Mouse (Mus musculus): Measurements from ENCODE around the gene Cnst. TPM values are rescaled to one million over a fixed set of nuclear protein-coding genes. Genes with fewer than 3 reads are reported as not detected.

Cnst gene
- polyA plus RNA-seq, 1 experiment from 2014 or later: 9.7 TPM

DNA sequence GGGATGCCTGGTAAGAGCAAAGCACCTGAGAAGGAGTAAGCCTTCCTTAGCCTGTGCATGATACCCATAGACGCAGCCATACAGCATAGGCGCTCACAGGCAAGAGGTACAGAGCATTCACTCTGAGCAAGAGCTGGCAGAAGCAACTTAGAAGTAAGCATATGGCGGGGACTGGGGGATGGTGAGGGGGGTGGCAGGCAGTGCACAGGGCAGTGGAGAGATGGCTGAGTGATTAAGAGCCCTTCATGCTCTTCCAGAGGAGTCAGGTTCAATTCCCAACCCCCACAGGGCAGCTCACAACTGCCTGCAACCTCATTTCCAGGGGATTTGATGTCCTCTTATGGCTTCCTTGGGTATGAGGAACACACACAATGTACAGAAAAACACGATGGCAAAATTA, 17.0 kb downstream of the Cnst start:
- no peaks in the 10 kb centered on the region for H3K36me3 ChIP-seq (ENCODE audit: insufficient read depth, low read length)
- no peak for TF ChIP-seq CTCF (IDR thresholded peaks at IDR 0.05; ENCODE audit: low read depth)
- H3K27me3 ChIP-seq (ENCODE audit: insufficient read depth, low read length): no peaks in the 10 kb centered on the region
- H3K27ac ChIP-seq: no peak overlapping the region
- no peak overlapping the region for H3K4me2 ChIP-seq (ENCODE audit: low read length)
- WGBS: 69% methylated on average over 4 of the region's 4 CpGs
- no peak overlapping the region for H3K4me3 ChIP-seq (replicated peaks; ENCODE audit: low read depth, low read length)
- DNase-seq (ENCODE audit: low spot score): no peak
- no peak for ATAC-seq (replicated peaks; ENCODE audit: low FRiP score, low read depth)
- no peaks in the 10 kb centered on the region for H3K9me3 ChIP-seq (replicated peaks; ENCODE audit: low read length)
- H3K9ac ChIP-seq (ENCODE audit: low read depth, low read length): no peak overlapping the region
- 0 out of 2 replicates have a peak, but pooled peaks cover 6% of the 10 kb centered on the region for H3K4me1 ChIP-seq (replicated peaks; ENCODE audit: insufficient read depth, low read length)

DNA sequence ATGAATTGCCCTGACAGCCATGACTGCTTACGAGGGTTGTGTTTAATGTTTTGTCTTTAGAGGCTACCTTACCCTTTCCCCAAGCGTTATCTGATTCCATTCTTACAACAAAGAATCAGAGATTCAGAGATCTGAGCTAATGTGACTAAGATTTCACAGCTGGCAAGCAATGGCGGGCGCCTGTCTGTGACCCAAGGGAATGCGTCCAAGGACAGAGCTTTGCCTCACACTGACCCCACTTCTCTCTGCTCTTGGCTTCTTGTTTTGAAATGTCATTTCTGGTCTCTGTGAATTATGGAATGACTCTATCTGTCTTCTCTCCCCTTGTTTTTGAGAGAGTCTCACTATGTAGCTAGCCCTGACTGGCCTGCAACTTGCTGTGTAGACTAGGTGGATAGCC, 17.8 kb downstream of the Cnst start:
- DNase-seq (ENCODE audit: low spot score) (peak; percentile 27), ATAC-seq (replicated peaks; ENCODE audit: low FRiP score, low read depth) (no peak)
- Histone ChIP-seq H3K27ac (no peak overlapping the region), H3K4me3 (replicated peaks; ENCODE audit: low read depth, low read length) (no peak overlapping the region), H3K36me3 (ENCODE audit: insufficient read depth, low read length) (no peaks in the 10 kb centered on the region), H3K9ac (ENCODE audit: low read depth, low read length) (no peak overlapping the region), H3K4me1 (replicated peaks; ENCODE audit: insufficient read depth, low read length) (0 out of 2 replicates have a peak, but pooled peaks cover 6% of the 10 kb centered on the region), H3K27me3 (ENCODE audit: insufficient read depth, low read length) (no peaks in the 10 kb centered on the region), H3K4me2 (ENCODE audit: low read length) (no peak overlapping the region), H3K9me3 (replicated peaks; ENCODE audit: low read length) (no peaks in the 10 kb centered on the region)
- 50% methylated on average over 5 of the region's 5 CpGs for WGBS
- no peak for TF ChIP-seq CTCF (IDR thresholded peaks at IDR 0.05; ENCODE audit: low read depth)

DNA sequence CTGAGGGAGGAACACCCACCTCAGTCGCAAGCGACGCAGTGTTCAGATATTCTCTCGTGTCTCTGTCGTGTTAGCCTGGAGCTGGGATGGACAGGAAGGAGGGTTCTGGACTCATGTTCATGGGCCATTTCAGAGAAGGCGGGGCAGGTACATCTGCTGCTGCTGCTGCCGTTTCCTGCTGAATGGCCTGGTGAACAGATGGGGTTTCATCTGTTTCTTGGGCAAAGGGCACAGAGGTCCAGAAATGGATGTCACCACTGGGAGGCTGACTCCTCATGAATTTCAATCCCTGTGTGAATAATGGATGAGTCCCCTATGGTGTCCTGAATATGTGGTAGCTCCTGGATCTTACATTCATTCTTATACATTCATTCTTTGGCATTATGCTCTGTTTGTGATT, 21.4 kb downstream of the Cnst start:
- WGBS: 71% methylated on average over 7 of the region's 7 CpGs
- ATAC-seq (replicated peaks; ENCODE audit: low FRiP score, low read depth): no peak
- Histone ChIP-seq H3K9ac (ENCODE audit: low read depth, low read length) (no peak overlapping the region), H3K27ac (no peak overlapping the region), H3K36me3 (ENCODE audit: insufficient read depth, low read length) (no peaks in the 10 kb centered on the region), H3K9me3 (replicated peaks; ENCODE audit: low read length) (no peaks in the 10 kb centered on the region), H3K4me1 (replicated peaks; ENCODE audit: insufficient read depth, low read length) (0 out of 2 replicates have a peak, but pooled peaks cover 3% of the 10 kb centered on the region), H3K4me3 (replicated peaks; ENCODE audit: low read depth, low read length) (no peak overlapping the region), H3K4me2 (ENCODE audit: low read length) (no peak overlapping the region), H3K27me3 (ENCODE audit: insufficient read depth, low read length) (no peaks in the 10 kb centered on the region)
- no peak for TF ChIP-seq CTCF (IDR thresholded peaks at IDR 0.05; ENCODE audit: low read depth)
- DNase-seq (ENCODE audit: low spot score): no peak

DNA sequence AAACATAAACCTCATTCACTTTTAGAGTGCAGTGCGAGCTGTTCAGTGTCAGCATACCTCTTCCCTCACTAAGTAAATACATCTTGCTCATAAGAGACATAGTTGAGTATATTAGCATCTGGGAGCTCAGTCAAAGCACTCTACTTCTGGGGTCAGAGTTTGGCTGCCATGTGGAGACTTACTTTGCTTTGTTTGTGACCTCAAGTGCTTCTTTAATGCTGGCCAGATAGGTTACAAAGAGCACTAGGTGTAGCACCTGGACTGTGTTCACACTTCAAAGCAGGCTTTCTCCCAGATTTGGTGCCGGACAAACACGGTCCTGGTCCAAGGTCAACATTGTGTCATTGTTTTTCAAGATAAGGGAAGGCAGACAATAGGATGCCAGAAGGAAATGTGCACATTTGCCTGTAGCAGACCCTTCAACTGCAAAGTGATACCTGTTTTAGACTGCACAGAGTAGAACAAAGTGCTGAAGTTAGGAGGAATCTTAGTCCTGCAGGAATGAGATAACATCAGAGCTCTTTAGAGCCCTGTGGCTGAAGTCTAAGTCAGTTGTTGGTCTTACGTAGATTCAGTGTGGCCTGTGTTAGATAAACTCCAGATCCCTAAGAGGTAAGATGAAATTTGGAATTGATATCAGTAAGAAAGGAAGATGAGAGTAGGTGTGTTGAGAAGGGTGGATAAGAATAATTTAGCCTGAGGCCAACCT, 22.7 kb downstream of the Cnst start:
- Histone ChIP-seq H3K36me3 (ENCODE audit: insufficient read depth, low read length) (no peaks in the 10 kb centered on the region), H3K27me3 (ENCODE audit: insufficient read depth, low read length) (no peaks in the 10 kb centered on the region), H3K9ac (ENCODE audit: low read depth, low read length) (no peak overlapping the region), H3K4me1 (replicated peaks; ENCODE audit: insufficient read depth, low read length) (0 out of 2 replicates have a peak, but pooled peaks cover 3% of the 10 kb centered on the region), H3K4me2 (ENCODE audit: low read length) (no peak overlapping the region), H3K4me3 (replicated peaks; ENCODE audit: low read depth, low read length) (no peak overlapping the region), H3K9me3 (replicated peaks; ENCODE audit: low read length) (no peaks in the 10 kb centered on the region), H3K27ac (no peak overlapping the region)
- ATAC-seq (replicated peaks; ENCODE audit: low FRiP score, low read depth): no peak
- no peak for DNase-seq (ENCODE audit: low spot score)
- TF ChIP-seq CTCF (IDR thresholded peaks at IDR 0.05; ENCODE audit: low read depth): no peak
- 57% methylated on average over 4 of the region's 4 CpGs for WGBS

DNA sequence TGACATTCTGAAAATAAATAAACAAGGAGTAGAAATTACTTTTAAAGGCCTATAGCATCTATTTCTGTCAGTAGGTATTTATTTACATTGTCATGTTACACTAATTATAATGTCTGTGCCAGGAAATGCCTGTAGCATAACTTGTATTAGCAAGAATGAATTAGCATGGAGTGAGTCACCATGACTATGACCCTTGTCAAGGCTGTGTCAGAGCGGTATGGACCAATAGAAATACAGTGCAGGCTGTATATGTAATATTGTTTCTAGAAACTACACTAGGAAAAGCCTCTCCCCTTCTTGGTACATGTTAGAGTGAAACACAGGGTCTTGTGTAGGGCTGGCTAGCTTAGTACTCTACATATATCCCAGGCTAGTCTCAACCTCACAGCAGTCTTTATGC, 24.3 kb downstream of the Cnst start:
- TF ChIP-seq CTCF (IDR thresholded peaks at IDR 0.05; ENCODE audit: low read depth): no peak
- 0 out of 2 replicates have a peak, but pooled peaks have one; percentile 25 for ATAC-seq (replicated peaks; ENCODE audit: low FRiP score, low read depth)
- Histone ChIP-seq H3K4me1 (replicated peaks; ENCODE audit: insufficient read depth, low read length) (0 out of 2 replicates have a peak, but pooled peaks cover 3% of the 10 kb centered on the region), H3K4me2 (ENCODE audit: low read length) (no peak overlapping the region), H3K36me3 (ENCODE audit: insufficient read depth, low read length) (no peaks in the 10 kb centered on the region), H3K27ac (no peak overlapping the region), H3K9ac (ENCODE audit: low read depth, low read length) (no peak overlapping the region), H3K9me3 (replicated peaks; ENCODE audit: low read length) (no peaks in the 10 kb centered on the region), H3K4me3 (replicated peaks; ENCODE audit: low read depth, low read length) (no peak overlapping the region), H3K27me3 (ENCODE audit: insufficient read depth, low read length) (no peaks in the 10 kb centered on the region)
- peak; percentile 15 for DNase-seq (ENCODE audit: low spot score)
- WGBS: 78% methylated on average over 1 of the region's 1 CpGs

DNA sequence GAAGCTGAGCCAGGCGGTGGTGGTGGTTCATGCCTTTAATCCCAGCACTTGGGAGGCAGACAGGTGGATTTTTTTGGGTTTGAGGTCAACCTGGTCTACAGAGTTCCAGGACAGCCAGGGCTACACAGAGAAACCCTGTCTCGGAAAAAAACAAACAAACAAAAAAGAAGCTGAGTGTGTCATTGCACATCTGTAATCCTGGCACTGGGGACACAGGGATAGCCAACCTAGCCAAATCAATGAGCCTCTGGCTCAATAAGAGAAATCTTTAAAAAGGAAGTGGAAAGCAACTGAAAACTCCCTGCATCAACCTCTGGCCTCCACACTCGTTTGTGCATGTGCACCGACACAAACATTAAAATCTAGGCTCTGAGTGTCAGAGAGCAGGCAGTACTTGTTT, 25.5 kb downstream of the Cnst start:
- H3K27ac ChIP-seq: no peak overlapping the region
- H3K9me3 ChIP-seq (replicated peaks; ENCODE audit: low read length): no peaks in the 10 kb centered on the region
- no peak overlapping the region for H3K4me2 ChIP-seq (ENCODE audit: low read length)
- no peak for TF ChIP-seq CTCF (IDR thresholded peaks at IDR 0.05; ENCODE audit: low read depth)
- ATAC-seq (replicated peaks; ENCODE audit: low FRiP score, low read depth): no peak
- no peak overlapping the region for H3K9ac ChIP-seq (ENCODE audit: low read depth, low read length)
- no peaks in the 10 kb centered on the region for H3K36me3 ChIP-seq (ENCODE audit: insufficient read depth, low read length)
- no peak for DNase-seq (ENCODE audit: low spot score)
- no peak overlapping the region for H3K4me3 ChIP-seq (replicated peaks; ENCODE audit: low read depth, low read length)
- H3K4me1 ChIP-seq (replicated peaks; ENCODE audit: insufficient read depth, low read length): 0 out of 2 replicates have a peak, but pooled peaks cover 3% of the 10 kb centered on the region
- no peaks in the 10 kb centered on the region for H3K27me3 ChIP-seq (ENCODE audit: insufficient read depth, low read length)
- 81% methylated on average over 4 of the region's 4 CpGs for WGBS

Data from kidney, postnatal 0 days (tissue).